Mouse (Mus musculus): Measurements from ENCODE around the gene Cass4. TPM values are rescaled to one million over a fixed set of nuclear protein-coding genes. Genes with fewer than 3 reads are reported as not detected.
A peak's percentile ranks its signal among the peaks of the same experiment; 100 is the strongest.

Gene Cass4
- polyA plus RNA-seq, 1 experiment from 2014 or later = not detected

DNA sequence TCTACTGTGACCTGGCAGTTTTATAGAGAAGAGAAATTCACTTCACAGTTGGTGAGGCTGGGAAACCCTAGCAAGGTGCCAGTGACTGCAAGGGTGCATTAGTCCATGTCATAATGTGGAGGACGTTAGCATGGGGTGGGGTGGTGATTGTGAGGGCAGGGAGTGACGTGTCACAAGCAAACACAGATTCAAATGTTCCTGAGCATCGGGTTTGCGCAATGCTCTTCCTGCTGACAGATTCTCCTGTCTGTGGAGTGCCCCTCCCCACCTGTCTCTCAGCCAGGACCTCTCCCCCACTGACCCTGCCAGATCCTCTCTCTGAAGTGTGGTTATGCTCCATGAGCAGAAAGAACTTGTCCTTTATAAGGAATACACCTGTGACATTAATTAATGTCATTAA is 54.7 kb downstream of the Cass4 start:
- Histone ChIP-seq H3K4me3 (no peak overlapping the region), H3K4me1 (no peaks in the 10 kb centered on the region), H3K27ac (no peak overlapping the region), H3K9me3 (replicated peaks) (no peaks in the 10 kb centered on the region), H3K9ac (no peak overlapping the region), H3K4me2 (no peak overlapping the region), H3K27me3 (no peaks in the 10 kb centered on the region), H3K36me3 (ENCODE audit: poor library complexity, severe bottlenecking) (peaks cover 88% of the 10 kb centered on the region)
- ATAC-seq = no peak
- WGBS = 88% methylated on average over 4 of the region's 4 CpGs

DNA sequence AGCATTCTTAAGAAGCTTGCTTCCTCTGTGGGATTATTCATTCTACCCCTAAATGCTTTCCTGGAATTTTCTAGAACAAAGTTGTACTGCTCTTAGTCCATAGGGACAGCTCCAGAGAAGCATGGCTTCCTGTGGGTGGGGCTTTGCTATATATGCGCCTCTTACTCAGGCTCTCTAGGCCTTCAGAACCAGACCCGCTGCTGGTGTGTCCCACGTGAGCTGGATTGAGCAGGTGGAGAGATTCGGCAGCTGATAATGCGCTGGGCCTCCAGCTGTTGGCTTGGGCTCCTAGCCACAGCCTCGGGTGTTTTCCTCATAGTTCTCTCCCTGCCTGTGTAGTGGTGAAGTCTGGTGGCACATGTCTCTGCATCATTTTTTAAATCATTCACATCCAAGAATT is 57.0 kb downstream of the Cass4 start:
- Histone ChIP-seq H3K4me3 (no peak overlapping the region), H3K27me3 (no peaks in the 10 kb centered on the region), H3K9me3 (replicated peaks) (no peaks in the 10 kb centered on the region), H3K4me2 (no peak overlapping the region), H3K4me1 (no peaks in the 10 kb centered on the region; the same call in 1 of the 2 replicates), H3K9ac (no peak overlapping the region), H3K36me3 (ENCODE audit: poor library complexity, severe bottlenecking) (peaks cover 93% of the 10 kb centered on the region), H3K27ac (no peak overlapping the region)
- ATAC-seq = no peak
- 91% methylated on average over 6 of the region's 6 CpGs for WGBS

DNA sequence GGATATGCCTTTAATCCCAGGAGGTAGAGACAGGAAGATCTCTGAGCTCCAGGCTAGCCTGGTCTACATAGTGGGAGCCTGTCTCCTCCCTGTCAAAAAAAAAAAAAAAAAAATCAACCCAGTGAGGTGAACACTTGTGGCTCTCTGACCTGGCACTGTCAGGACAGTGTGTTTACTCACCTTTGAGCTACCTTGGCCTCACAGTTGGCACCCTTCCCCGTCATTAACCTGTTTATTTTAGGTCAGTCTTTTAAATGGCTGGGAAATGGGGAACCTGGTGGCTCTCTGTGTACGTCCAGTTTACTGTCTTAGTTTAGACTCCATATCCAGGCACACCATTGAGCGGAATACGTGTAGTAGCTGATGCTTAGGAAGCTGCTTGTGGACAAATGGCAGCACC is 58.4 kb downstream of the Cass4 start:
- peaks cover 93% of the 10 kb centered on the region for H3K36me3 ChIP-seq (ENCODE audit: poor library complexity, severe bottlenecking)
- no peak overlapping the region for H3K9ac ChIP-seq
- 97% methylated on average over 4 of the region's 4 CpGs for WGBS
- H3K27ac ChIP-seq = no peak overlapping the region
- no peak for ATAC-seq
- H3K4me2 ChIP-seq = no peak overlapping the region
- H3K4me1 ChIP-seq = peaks cover 4% of the 10 kb centered on the region; the same call in 1 of the 2 replicates
- no peaks in the 10 kb centered on the region for H3K27me3 ChIP-seq
- H3K9me3 ChIP-seq (replicated peaks) = no peaks in the 10 kb centered on the region
- H3K4me3 ChIP-seq = no peak overlapping the region

DNA sequence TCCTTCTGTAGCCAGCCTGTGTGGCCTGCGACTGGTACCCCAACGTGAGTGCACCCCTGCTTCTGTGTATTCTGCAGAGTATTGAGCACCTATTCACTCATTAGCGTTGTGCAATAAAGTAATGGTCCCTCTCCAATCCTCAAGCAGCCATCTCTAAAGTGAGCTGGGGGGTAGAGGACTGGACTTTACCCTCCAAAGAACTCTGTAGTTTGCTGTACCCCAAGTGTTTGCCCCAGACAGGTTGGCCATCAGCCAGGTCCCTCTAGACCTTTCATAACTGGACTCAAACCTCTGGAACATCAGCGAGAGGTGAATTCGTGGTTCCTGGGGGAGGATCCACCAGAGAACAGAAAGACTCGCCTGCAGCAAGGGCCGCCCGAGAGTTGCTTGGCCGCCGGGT is 58.9 kb downstream of the Cass4 start:
- no peaks in the 10 kb centered on the region for H3K27me3 ChIP-seq
- H3K4me1 ChIP-seq = peaks cover 4% of the 10 kb centered on the region; the same call in 1 of the 2 replicates
- H3K27ac ChIP-seq = no peak overlapping the region
- H3K9me3 ChIP-seq (replicated peaks) = no peaks in the 10 kb centered on the region
- no peak overlapping the region for H3K9ac ChIP-seq
- ATAC-seq = no peak
- WGBS = 94% methylated on average over 10 of the region's 10 CpGs
- H3K36me3 ChIP-seq (ENCODE audit: poor library complexity, severe bottlenecking) = peaks cover 93% of the 10 kb centered on the region
- no peak overlapping the region for H3K4me2 ChIP-seq
- no peak overlapping the region for H3K4me3 ChIP-seq

DNA sequence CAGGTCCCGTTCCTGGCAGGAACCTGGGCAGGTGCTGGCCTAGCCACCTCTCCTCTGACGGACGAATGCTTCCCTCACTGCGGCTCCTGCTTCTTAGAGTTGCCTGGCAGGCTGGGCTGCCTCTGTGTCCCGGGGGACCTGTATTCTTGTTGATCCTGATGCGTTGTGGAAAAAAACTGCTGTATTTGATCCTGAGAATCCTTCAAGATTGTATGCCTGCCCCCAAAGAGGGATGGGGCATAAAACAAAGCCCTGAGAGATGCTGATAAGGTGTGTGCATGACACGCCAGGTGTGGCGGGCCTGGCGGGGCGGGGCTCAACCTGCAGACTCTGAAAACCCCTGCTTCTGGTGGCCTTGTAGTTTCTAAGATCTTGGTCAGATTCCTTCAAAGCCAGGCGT is 64.9 kb downstream of the Cass4 start, which contains the start of gene Gcnt7:
TSS of gene Gcnt7 (minus strand) at position 101 of the 400 bp plus-strand sequence.
- H3K27ac ChIP-seq = no peak within 1 kb of the TSS
- peaks cover 4% of the 10 kb centered on the region; the same call in 1 of the 2 replicates for H3K4me1 ChIP-seq
- H3K4me2 ChIP-seq = no peak within 1 kb of the TSS
- no peaks in the 10 kb centered on the region for H3K27me3 ChIP-seq
- H3K36me3 ChIP-seq (ENCODE audit: poor library complexity, severe bottlenecking) = peaks cover 76% of the 10 kb centered on the region
- no peak for ATAC-seq
- no peak within 1 kb of the TSS for H3K4me3 ChIP-seq
- no peak within 1 kb of the TSS for H3K9ac ChIP-seq
- no peaks in the 10 kb centered on the region for H3K9me3 ChIP-seq (replicated peaks)
- 89% methylated on average over 11 of the region's 11 CpGs for WGBS

DNA sequence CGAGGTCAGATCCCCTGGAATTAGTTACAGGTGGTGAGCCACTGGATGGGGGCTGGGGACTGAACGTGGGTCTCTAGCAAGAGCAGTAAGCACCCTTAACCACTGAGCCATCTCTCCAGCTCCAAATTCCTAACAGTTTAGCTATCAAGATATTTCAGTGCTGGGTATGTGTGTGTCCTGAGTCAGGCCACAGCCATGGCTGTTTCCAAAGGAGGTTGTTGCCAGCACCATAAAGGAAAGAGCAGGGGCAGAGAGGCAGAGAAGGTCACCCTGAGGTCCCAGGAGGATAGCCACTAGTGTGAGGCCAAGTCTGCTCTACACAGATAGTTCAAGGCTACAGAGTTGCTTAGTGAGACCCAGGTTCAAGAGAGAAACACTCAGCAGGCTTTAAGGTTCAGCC is 67.1 kb downstream of the Cass4 start:
- WGBS = 86% methylated on average over 2 of the region's 2 CpGs
- H3K36me3 ChIP-seq (ENCODE audit: poor library complexity, severe bottlenecking) = peaks cover 82% of the 10 kb centered on the region
- no peak overlapping the region for H3K27ac ChIP-seq
- H3K4me3 ChIP-seq = no peak overlapping the region
- H3K4me2 ChIP-seq = no peak overlapping the region
- ATAC-seq = no peak
- no peaks in the 10 kb centered on the region for H3K9me3 ChIP-seq (replicated peaks)
- no peak overlapping the region for H3K9ac ChIP-seq
- peaks cover 10% of the 10 kb centered on the region for H3K4me1 ChIP-seq
- no peaks in the 10 kb centered on the region for H3K27me3 ChIP-seq

DNA sequence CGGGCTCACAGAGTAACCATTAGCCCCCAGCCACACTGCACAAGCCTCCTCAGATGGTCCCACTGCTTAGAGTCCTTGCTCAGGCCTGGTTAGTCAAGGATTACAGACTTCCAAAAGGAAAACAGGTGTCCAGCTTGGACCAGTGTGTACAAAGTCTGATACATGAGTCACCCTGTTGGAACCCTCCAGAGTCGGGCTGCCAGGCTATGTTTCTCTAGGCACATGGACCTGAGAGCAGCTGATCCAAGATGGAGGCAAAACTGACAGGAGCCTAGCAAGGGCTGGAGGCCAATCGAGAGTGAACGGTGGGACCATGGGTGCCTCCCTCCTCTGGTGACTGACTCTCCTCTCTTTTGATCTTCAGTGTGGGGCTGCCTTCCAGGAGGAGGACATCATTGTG is 69.2 kb downstream of the Cass4 start:
- 93% methylated on average over 4 of the region's 4 CpGs for WGBS

DNA sequence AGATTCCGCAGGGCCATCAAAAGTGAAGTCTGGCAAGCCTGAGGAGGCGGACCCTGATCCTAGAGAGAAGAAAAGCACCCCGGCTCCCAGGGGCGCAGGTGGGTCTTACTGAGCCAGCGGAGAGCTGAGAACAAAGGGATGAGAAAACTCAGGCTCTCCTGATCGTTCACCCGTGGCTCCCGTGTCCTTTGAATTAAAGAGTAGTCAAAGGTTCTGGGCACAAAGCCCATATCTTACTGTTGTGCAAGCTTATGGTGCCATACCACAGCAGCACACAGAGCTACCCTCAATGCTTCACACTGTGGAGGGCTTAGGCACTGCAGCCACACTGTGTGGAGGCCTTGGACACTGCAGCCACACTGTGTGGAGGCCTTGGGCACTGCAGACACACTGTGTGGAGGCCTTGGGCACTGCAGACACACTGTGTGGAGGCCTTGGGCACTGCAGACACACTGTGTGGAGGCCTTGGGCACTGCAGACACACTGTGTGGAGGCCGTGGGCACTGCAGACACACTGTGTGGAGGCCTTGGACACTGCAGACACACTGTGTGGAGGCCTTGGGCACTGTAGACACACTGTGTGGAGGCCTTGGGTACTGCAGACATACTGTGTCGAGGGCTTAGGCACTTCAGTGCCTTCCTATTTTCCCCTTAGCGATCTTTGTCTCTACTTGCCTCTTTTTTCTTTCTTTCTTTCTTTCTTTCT is 73.0 kb downstream of the Cass4 start:
- H3K4me2 ChIP-seq = no peak overlapping the region
- H3K4me3 ChIP-seq = no peak overlapping the region
- peaks cover 35% of the 10 kb centered on the region for H3K4me1 ChIP-seq
- H3K9ac ChIP-seq = no peak overlapping the region
- peaks cover 78% of the 10 kb centered on the region for H3K36me3 ChIP-seq (ENCODE audit: poor library complexity, severe bottlenecking)
- ATAC-seq = no peak
- WGBS = 66% methylated on average over 11 of the region's 11 CpGs
- H3K27me3 ChIP-seq = no peaks in the 10 kb centered on the region
- H3K27ac ChIP-seq = peak overlapping the region; percentile 12; the same call in 1 of the 2 replicates
- no peaks in the 10 kb centered on the region for H3K9me3 ChIP-seq (replicated peaks)

More for the DNA sequence above, 69.2 kb downstream of the Cass4 start:
- peaks cover 80% of the 10 kb centered on the region for H3K36me3 ChIP-seq (ENCODE audit: poor library complexity, severe bottlenecking)
- ATAC-seq = no peak
- no peak overlapping the region for H3K9ac ChIP-seq
- no peaks in the 10 kb centered on the region for H3K27me3 ChIP-seq
- no peak overlapping the region for H3K4me3 ChIP-seq
- peaks cover 19% of the 10 kb centered on the region for H3K4me1 ChIP-seq
- H3K27ac ChIP-seq = no peak overlapping the region
- H3K9me3 ChIP-seq (replicated peaks) = no peaks in the 10 kb centered on the region
- no peak overlapping the region for H3K4me2 ChIP-seq

DNA sequence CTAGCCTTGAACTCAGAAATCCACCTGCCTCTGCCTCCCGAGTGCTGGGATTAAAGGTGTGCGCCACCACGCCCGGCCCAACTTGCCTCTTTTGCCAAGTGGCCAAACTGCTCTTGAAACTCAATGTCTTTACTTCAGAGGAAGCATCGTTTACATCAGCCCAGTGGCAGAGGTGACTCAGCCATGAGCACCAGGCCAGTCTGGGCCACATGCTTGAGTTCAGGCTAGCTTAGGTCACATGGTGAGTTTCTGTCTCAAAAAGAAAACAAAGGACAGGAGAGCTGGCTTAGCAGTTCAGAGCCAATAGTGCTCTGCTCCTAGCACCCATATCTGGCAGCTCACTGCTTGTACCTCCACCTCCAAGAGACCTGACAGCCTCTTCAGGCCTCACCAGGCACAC is 73.6 kb downstream of the Cass4 start:
- Histone ChIP-seq H3K9ac (peak overlapping the region; percentile 30; the same call in 1 of the 2 replicates), H3K27me3 (no peaks in the 10 kb centered on the region), H3K4me3 (no peak overlapping the region), H3K4me2 (no peak overlapping the region), H3K27ac (peak overlapping the region; percentile 65; the same call in 1 of the 2 replicates), H3K9me3 (replicated peaks) (no peaks in the 10 kb centered on the region), H3K36me3 (ENCODE audit: poor library complexity, severe bottlenecking) (peaks cover 73% of the 10 kb centered on the region), H3K4me1 (peaks cover 39% of the 10 kb centered on the region)
- ATAC-seq = no peak
- 90% methylated on average over 5 of the region's 5 CpGs for WGBS

DNA sequence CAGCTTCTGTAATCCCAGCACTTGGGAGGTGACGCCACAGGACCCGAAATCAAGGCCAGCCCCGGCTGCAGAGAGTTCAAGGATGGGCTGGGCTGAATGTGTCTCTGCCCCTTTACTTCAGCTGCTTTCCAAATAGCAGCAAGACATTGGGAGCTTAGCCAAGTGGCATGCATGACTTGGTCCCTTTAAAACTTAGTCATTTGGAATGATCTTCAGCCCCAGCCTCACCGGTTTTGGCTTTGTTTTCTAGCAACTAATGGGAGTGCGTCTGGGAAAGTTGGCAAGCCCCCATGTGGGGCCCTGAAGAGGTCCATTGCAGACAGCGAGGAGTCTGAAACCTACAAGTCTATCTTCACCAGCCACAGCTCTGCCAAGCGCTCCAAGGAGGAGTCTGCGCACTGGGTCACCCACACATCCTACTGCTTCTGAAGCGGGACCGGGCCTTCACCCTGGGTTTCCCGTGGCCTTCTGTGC is 74.8 kb downstream of the Cass4 start:
- H3K9ac ChIP-seq = no peak overlapping the region
- H3K4me3 ChIP-seq = no peak overlapping the region
- peaks cover 46% of the 10 kb centered on the region for H3K4me1 ChIP-seq
- peaks cover 63% of the 10 kb centered on the region for H3K36me3 ChIP-seq (ENCODE audit: poor library complexity, severe bottlenecking)
- no peaks in the 10 kb centered on the region for H3K9me3 ChIP-seq (replicated peaks)
- H3K4me2 ChIP-seq = no peak overlapping the region
- H3K27me3 ChIP-seq = no peaks in the 10 kb centered on the region
- peak; percentile 84 for ATAC-seq
- 41% methylated on average over 11 of the region's 11 CpGs for WGBS
- H3K27ac ChIP-seq = peak overlapping the region; percentile 74

DNA sequence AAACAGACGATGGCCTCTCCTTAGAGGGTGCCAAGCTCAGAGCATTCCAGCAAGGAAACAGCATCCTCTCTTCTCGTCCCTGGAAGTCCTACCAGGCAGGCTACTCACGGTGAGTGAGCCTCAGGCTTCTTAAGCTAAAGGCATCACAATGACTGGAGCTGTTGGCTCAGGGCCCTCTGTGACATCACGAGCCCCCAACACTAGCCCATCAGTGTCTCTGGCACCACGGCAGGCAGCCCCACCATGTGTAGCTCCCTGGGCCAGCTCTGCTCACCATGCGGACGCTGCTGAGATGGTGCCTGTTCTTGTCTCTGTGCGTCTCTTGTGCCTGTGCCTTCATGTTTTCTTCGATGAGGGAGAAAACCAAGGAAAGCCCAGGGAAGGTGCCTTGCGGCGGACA is 78.7 kb downstream of the Cass4 start, which contains the start of gene Fam209:
TSS of gene Fam209 (plus strand) at position 203 of the 400 bp plus-strand sequence.
- peaks cover 26% of the 10 kb centered on the region for H3K36me3 ChIP-seq (ENCODE audit: poor library complexity, severe bottlenecking)
- no peaks in the 10 kb centered on the region for H3K27me3 ChIP-seq
- no peak within 1 kb of the TSS for H3K4me3 ChIP-seq
- WGBS = 82% methylated on average over 11 of the region's 11 CpGs
- H3K9me3 ChIP-seq (replicated peaks) = no peaks in the 10 kb centered on the region
- no peak within 1 kb of the TSS for H3K4me2 ChIP-seq
- 0 out of 2 replicates have a peak within 1 kb of the TSS, but pooled peaks have one; percentile 15 for H3K27ac ChIP-seq
- ATAC-seq = no peak
- H3K4me1 ChIP-seq = peaks cover 35% of the 10 kb centered on the region
- no peak within 1 kb of the TSS for H3K9ac ChIP-seq

DNA sequence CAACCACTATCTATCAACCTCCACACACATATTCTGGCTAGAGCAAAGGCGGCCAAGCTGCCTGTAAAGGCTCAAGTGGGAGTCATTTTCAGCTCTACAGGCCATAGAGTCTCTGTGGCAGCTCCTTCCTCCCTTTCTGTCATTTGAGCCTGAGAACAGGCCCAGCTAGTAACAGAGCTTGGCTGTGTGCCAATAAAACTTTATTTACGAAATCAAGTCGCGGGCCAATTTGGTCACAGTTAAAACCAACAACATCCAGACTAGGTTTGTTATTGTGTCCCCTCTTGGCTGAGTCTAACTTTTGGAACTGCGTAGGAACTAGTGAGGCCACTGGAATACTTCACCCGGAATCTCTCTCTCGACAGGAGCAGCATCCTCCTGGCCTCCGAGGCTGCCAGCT is 80.0 kb downstream of the Cass4 start:
- no peaks in the 10 kb centered on the region for H3K27me3 ChIP-seq
- no peak overlapping the region for H3K4me2 ChIP-seq
- H3K36me3 ChIP-seq (ENCODE audit: poor library complexity, severe bottlenecking) = peaks cover 21% of the 10 kb centered on the region
- no peak for ATAC-seq
- no peak overlapping the region for H3K4me3 ChIP-seq
- 0 out of 2 replicates have a peak overlapping the region, but pooled peaks have one; percentile 15 for H3K27ac ChIP-seq
- H3K4me1 ChIP-seq = peaks cover 22% of the 10 kb centered on the region
- H3K9ac ChIP-seq = no peak overlapping the region
- H3K9me3 ChIP-seq (replicated peaks) = no peaks in the 10 kb centered on the region
- 63% methylated on average over 8 of the region's 8 CpGs for WGBS
